Mouse (Mus musculus): ENCODE measurements at regions not wholly inside any gene's neighbourhood (a gene's known extent, or its start where the extent isn't known, plus 50 kb on each side); places are given as distances from the start of the nearest gene placed in this dataset.
A peak's percentile ranks its signal among the peaks of the same experiment; 100 is the strongest.
"Not testable (repeated sequence)": the region's sequence is repeated elsewhere in the genome, so short reads cannot be mapped to it uniquely, and the experiment has no call there.

- Histone ChIP-seq H3K4me3 (ENCODE audit: insufficient read depth in 1 of 2, low read depth in 1 of 2, low read length in 2 of 2, poor library complexity in 1 of 2, severe bottlenecking in 1 of 2) (no peak overlapping the region), H3K36me3 (ENCODE audit: control insufficient read depth, insufficient read depth, low read length, poor library complexity, severe bottlenecking) (no peaks in the 10 kb centered on the region), H3K9ac (ENCODE audit: insufficient read depth, low read depth, low read length, poor library complexity, severe bottlenecking) (no peak overlapping the region), H3K27ac (ENCODE audit: insufficient read depth, low read depth, low read length, poor library complexity, severe bottlenecking) (no peak overlapping the region), H3K4me1 (ENCODE audit: control insufficient read depth in 2 of 2, insufficient read depth in 2 of 2, low read length in 2 of 2, poor library complexity in 1 of 2) (no peaks in the 10 kb centered on the region), H3K9me3 (ENCODE audit: control insufficient read depth, insufficient read depth, low read depth, low read length) (no peaks in the 10 kb centered on the region)
- no peak for TF ChIP-seq MAFK (IDR thresholded peaks at IDR 0.05; ENCODE audit: insufficient read depth, low read depth, low read length)
- DNase-seq (ENCODE audit: low read depth, low spot score): no peak
- in situ Hi-C loops (cut with MboI; ENCODE audit: low sequenced_read_pairs in 2 of 2, unreplicated experiment in 2 of 2): no loop called here
Measured at GRCm38 (mm10) chr13:82595566-82595965, 812.7 kb downstream of the Cetn3 start.

GRCm38 (mm10) chr13:82605868-82606267 is 823.0 kb downstream of the Cetn3 start:
- H3K9ac ChIP-seq (ENCODE audit: insufficient read depth, low read depth, low read length, poor library complexity, severe bottlenecking); DNase-seq (ENCODE audit: low read depth, low spot score); H3K9me3 ChIP-seq (ENCODE audit: control insufficient read depth, insufficient read depth, low read depth, low read length); H3K4me1 ChIP-seq (ENCODE audit: control insufficient read depth in 2 of 2, insufficient read depth in 2 of 2, low read length in 2 of 2, poor library complexity in 1 of 2); H3K27ac ChIP-seq (ENCODE audit: insufficient read depth, low read depth, low read length, poor library complexity, severe bottlenecking); in situ Hi-C loops (cut with MboI; ENCODE audit: low sequenced_read_pairs in 2 of 2, unreplicated experiment in 2 of 2); H3K36me3 ChIP-seq (ENCODE audit: control insufficient read depth, insufficient read depth, low read length, poor library complexity, severe bottlenecking); H3K4me3 ChIP-seq (ENCODE audit: insufficient read depth in 1 of 2, low read depth in 1 of 2, low read length in 2 of 2, poor library complexity in 1 of 2, severe bottlenecking in 1 of 2): not testable (repeated sequence)

- TF ChIP-seq CHD2 (IDR thresholded peaks at IDR 0.05; ENCODE audit: low read depth, low read length): no peak
- no peak for TF ChIP-seq ZC3H11A (IDR thresholded peaks at IDR 0.05; ENCODE audit: borderline replicate concordance, low read depth, low read length)
- TF ChIP-seq HCFC1 (IDR thresholded peaks at IDR 0.05; ENCODE audit: borderline replicate concordance, insufficient read depth, low read length): no peak
- no peak for TF ChIP-seq MAFK (IDR thresholded peaks at IDR 0.05; ENCODE audit: insufficient read depth, low read depth, low read length)
- no peak for TF ChIP-seq ZNF384 (IDR thresholded peaks at IDR 0.05; ENCODE audit: low read depth, low read length)
- in situ Hi-C loops (cut with MboI; ENCODE audit: low sequenced_read_pairs in 2 of 2, unreplicated experiment in 2 of 2): no loop called here
- Histone ChIP-seq H3K9me3 (ENCODE audit: control insufficient read depth, insufficient read depth, low read depth, low read length) (no peaks in the 10 kb centered on the region), H3K4me1 (ENCODE audit: control insufficient read depth in 2 of 2, insufficient read depth in 2 of 2, low read length in 2 of 2, poor library complexity in 1 of 2) (no peaks in the 10 kb centered on the region), H3K4me3 (ENCODE audit: insufficient read depth in 1 of 2, low read depth in 1 of 2, low read length in 2 of 2, poor library complexity in 1 of 2, severe bottlenecking in 1 of 2) (no peak overlapping the region), H3K36me3 (ENCODE audit: control insufficient read depth, insufficient read depth, low read length, poor library complexity, severe bottlenecking) (no peaks in the 10 kb centered on the region), H3K27ac (ENCODE audit: insufficient read depth, low read depth, low read length, poor library complexity, severe bottlenecking) (no peak overlapping the region), H3K9ac (ENCODE audit: insufficient read depth, low read depth, low read length, poor library complexity, severe bottlenecking) (no peak overlapping the region)
- DNase-seq (ENCODE audit: low read depth, low spot score): no peak
Measured at GRCm38 (mm10) chr13:82619005-82619653, 836.3 kb downstream of the Cetn3 start.

GRCm38 (mm10) chr13:82620036-82620435 is 837.2 kb downstream of the Cetn3 start:
- in situ Hi-C loops (cut with MboI; ENCODE audit: low sequenced_read_pairs in 2 of 2, unreplicated experiment in 2 of 2): no loop called here
- Histone ChIP-seq H3K9me3 (ENCODE audit: control insufficient read depth, insufficient read depth, low read depth, low read length) (no peaks in the 10 kb centered on the region), H3K36me3 (ENCODE audit: control insufficient read depth, insufficient read depth, low read length, poor library complexity, severe bottlenecking) (no peaks in the 10 kb centered on the region), H3K4me3 (ENCODE audit: insufficient read depth in 1 of 2, low read depth in 1 of 2, low read length in 2 of 2, poor library complexity in 1 of 2, severe bottlenecking in 1 of 2) (no peak overlapping the region), H3K9ac (ENCODE audit: insufficient read depth, low read depth, low read length, poor library complexity, severe bottlenecking) (no peak overlapping the region), H3K27ac (ENCODE audit: insufficient read depth, low read depth, low read length, poor library complexity, severe bottlenecking) (no peak overlapping the region), H3K4me1 (ENCODE audit: control insufficient read depth in 2 of 2, insufficient read depth in 2 of 2, low read length in 2 of 2, poor library complexity in 1 of 2) (no peaks in the 10 kb centered on the region)
- TF ChIP-seq HCFC1 (IDR thresholded peaks at IDR 0.05; ENCODE audit: borderline replicate concordance, insufficient read depth, low read length) (no peak), ZC3H11A (IDR thresholded peaks at IDR 0.05; ENCODE audit: borderline replicate concordance, low read depth, low read length) (no peak), ZNF384 (IDR thresholded peaks at IDR 0.05; ENCODE audit: low read depth, low read length) (no peak), CHD2 (IDR thresholded peaks at IDR 0.05; ENCODE audit: low read depth, low read length) (no peak)
- DNase-seq (ENCODE audit: low read depth, low spot score): no peak

GRCm38 (mm10) chr13:82620749-82621148 is 837.9 kb downstream of the Cetn3 start:
- Histone ChIP-seq H3K27ac (ENCODE audit: insufficient read depth, low read depth, low read length, poor library complexity, severe bottlenecking) (no peak overlapping the region), H3K4me1 (ENCODE audit: control insufficient read depth in 2 of 2, insufficient read depth in 2 of 2, low read length in 2 of 2, poor library complexity in 1 of 2) (no peaks in the 10 kb centered on the region), H3K36me3 (ENCODE audit: control insufficient read depth, insufficient read depth, low read length, poor library complexity, severe bottlenecking) (no peaks in the 10 kb centered on the region), H3K9me3 (ENCODE audit: control insufficient read depth, insufficient read depth, low read depth, low read length) (no peaks in the 10 kb centered on the region), H3K4me3 (ENCODE audit: insufficient read depth in 1 of 2, low read depth in 1 of 2, low read length in 2 of 2, poor library complexity in 1 of 2, severe bottlenecking in 1 of 2) (no peak overlapping the region), H3K9ac (ENCODE audit: insufficient read depth, low read depth, low read length, poor library complexity, severe bottlenecking) (no peak overlapping the region)
- no peak for TF ChIP-seq ZNF384 (IDR thresholded peaks at IDR 0.05; ENCODE audit: low read depth, low read length)
- TF ChIP-seq CHD2 (IDR thresholded peaks at IDR 0.05; ENCODE audit: low read depth, low read length): no peak
- no peak for TF ChIP-seq ZC3H11A (IDR thresholded peaks at IDR 0.05; ENCODE audit: borderline replicate concordance, low read depth, low read length)
- TF ChIP-seq HCFC1 (IDR thresholded peaks at IDR 0.05; ENCODE audit: borderline replicate concordance, insufficient read depth, low read length): no peak
- TF ChIP-seq MAFK (IDR thresholded peaks at IDR 0.05; ENCODE audit: insufficient read depth, low read depth, low read length): no peak
- DNase-seq (ENCODE audit: low read depth, low spot score): no peak
- in situ Hi-C loops (cut with MboI; ENCODE audit: low sequenced_read_pairs in 2 of 2, unreplicated experiment in 2 of 2): no loop called here

- H3K36me3 ChIP-seq (ENCODE audit: control insufficient read depth, insufficient read depth, low read length, poor library complexity, severe bottlenecking); DNase-seq (ENCODE audit: low read depth, low spot score); H3K4me3 ChIP-seq (ENCODE audit: insufficient read depth in 1 of 2, low read depth in 1 of 2, low read length in 2 of 2, poor library complexity in 1 of 2, severe bottlenecking in 1 of 2); H3K9ac ChIP-seq (ENCODE audit: insufficient read depth, low read depth, low read length, poor library complexity, severe bottlenecking); in situ Hi-C loops (cut with MboI; ENCODE audit: low sequenced_read_pairs in 2 of 2, unreplicated experiment in 2 of 2); H3K9me3 ChIP-seq (ENCODE audit: control insufficient read depth, insufficient read depth, low read depth, low read length); H3K4me1 ChIP-seq (ENCODE audit: control insufficient read depth in 2 of 2, insufficient read depth in 2 of 2, low read length in 2 of 2, poor library complexity in 1 of 2): not testable (repeated sequence)
- H3K27ac ChIP-seq (ENCODE audit: insufficient read depth, low read depth, low read length, poor library complexity, severe bottlenecking): peak overlapping the region; percentile 3; the same call in 1 of the 2 replicates
Measured at GRCm38 (mm10) chr13:82628727-82629126, 845.9 kb downstream of the Cetn3 start.

Data from ES-E14 (cell line).